Mouse (Mus musculus): ENCODE results near the gene Zfp14. TPM values are rescaled to one million over a fixed set of nuclear protein-coding genes. Genes with fewer than 3 reads are reported as not detected.

Zfp14 gene
- 1.1 and 1.2 TPM in 2 replicates for polyA plus RNA-seq (2012; rRNA removed)

DNA sequence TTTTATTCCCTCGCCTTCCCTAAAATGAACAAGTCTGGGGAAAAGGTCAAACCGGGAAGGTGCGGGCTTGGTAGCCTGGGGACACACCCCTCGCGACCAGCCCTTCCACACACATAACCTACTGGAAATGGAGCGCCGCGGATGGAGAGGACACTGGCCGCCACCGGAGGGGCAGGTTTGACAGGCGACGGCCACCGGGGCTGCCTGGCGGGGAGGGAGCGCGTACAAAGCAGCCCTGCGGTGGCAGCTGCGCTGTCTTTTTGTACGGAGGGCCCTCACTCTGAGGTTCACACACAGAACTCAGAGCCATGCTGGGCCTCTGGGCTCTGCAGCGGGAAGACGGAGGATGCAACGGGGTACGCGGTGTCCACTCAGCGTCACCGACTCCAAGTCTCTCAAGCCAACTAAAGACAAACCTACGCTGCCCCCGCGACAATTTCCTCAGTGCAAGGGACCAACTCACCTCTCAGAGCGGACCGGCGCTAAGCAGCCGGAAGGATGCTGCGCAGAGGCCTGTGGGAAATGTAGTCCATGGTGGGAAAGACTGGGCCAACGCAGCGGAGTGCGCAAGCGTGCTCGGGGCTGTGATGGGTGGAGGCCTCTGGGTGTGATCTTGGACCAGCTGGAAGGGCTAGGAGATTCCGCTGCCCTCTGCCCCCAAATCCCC, at the start of gene Zfp14:
Zfp14 (minus strand) TSS at position 499 of the 667 bp plus-strand sequence.

GRCm38 (mm10) chr7:30094646-30095429, 43.7 kb upstream of the Zfp14 start, which contains the start of gene Zfp260:
Gene Zfp260, plus strand, starts transcription at chr7:30094777.

GRCm38 (mm10) chr7:30090092-30090969, 39.2 kb upstream of the Zfp14 start, which contains the start of the genes Gm26920 and Zfp566:
Gene Gm26920, minus strand, starts transcription at chr7:30090410.
Gene Zfp566, minus strand, starts transcription at chr7:30090527.

GRCm38 (mm10) chr7:30072146-30073028, 21.2 kb upstream of the Zfp14 start, which contains the start of gene Zfp82:
Gene Zfp82, minus strand, starts transcription at chr7:30072900.

Other genes with a start within 250 kb of the Zfp14 start
- 1.1 and 1.8 TPM in 2 replicates for gene Zfp790, start 235.3 kb downstream of the Zfp14 start, polyA plus RNA-seq (2012; rRNA removed)
- gene Zfp940, start 197.7 kb downstream of the Zfp14 start, polyA plus RNA-seq (2012; rRNA removed) = 0.09 and 0.12 TPM in 2 replicates
- 0.28 and 0.47 TPM in 2 replicates for gene Zfp420, start 191.4 kb downstream of the Zfp14 start, polyA plus RNA-seq (2012; rRNA removed)
- 1.3 and 1.7 TPM in 2 replicates for gene Zfp27, start 144.8 kb downstream of the Zfp14 start, polyA plus RNA-seq (2012; rRNA removed)
- 0.35 and 0.44 TPM in 2 replicates for gene Zfp383, start 143.2 kb downstream of the Zfp14 start, polyA plus RNA-seq (2012; rRNA removed)
- gene Zfp74, start 97.3 kb downstream of the Zfp14 start, polyA plus RNA-seq (2012; rRNA removed) = 2.6 and 6.7 TPM in 2 replicates
- gene Zfp568, start 67.4 kb downstream of the Zfp14 start, polyA plus RNA-seq (2012; rRNA removed) = 3.8 and 4.0 TPM in 2 replicates
- gene Zfp82, start 21.5 kb upstream of the Zfp14 start, polyA plus RNA-seq (2012; rRNA removed) = 0.29 and 0.35 TPM in 2 replicates
- gene Gm26920, start 39.0 kb upstream of the Zfp14 start, polyA plus RNA-seq (2012; rRNA removed) = not detected in 2 replicates
- 0.57 and 1.9 TPM in 2 replicates for gene Zfp566, start 39.1 kb upstream of the Zfp14 start, polyA plus RNA-seq (2012; rRNA removed)
- gene Zfp260, start 43.4 kb upstream of the Zfp14 start, polyA plus RNA-seq (2012; rRNA removed) = 7.9 and 8.4 TPM in 2 replicates
- gene Zfp382, start 70.6 kb upstream of the Zfp14 start, polyA plus RNA-seq (2012; rRNA removed) = 0.38 and 1.9 TPM in 2 replicates
- gene Zfp146, start 118.4 kb upstream of the Zfp14 start, polyA plus RNA-seq (2012; rRNA removed) = 6.3 and 8.4 TPM in 2 replicates
- 48.3 and 56.0 TPM in 2 replicates for gene Cox7a1, start 132.8 kb upstream of the Zfp14 start, polyA plus RNA-seq (2012; rRNA removed)
- gene Capns1, start 147.4 kb upstream of the Zfp14 start, polyA plus RNA-seq (2012; rRNA removed) = 791 and 1,080 TPM in 2 replicates
- gene Polr2i, start 180.6 kb upstream of the Zfp14 start, polyA plus RNA-seq (2012; rRNA removed) = 86.6 and 107 TPM in 2 replicates
- gene Tbcb, start 180.9 kb upstream of the Zfp14 start, polyA plus RNA-seq (2012; rRNA removed) = 46.0 and 55.7 TPM in 2 replicates
- gene Ovol3, start 184.3 kb upstream of the Zfp14 start, polyA plus RNA-seq (2012; rRNA removed) = not detected in 2 replicates
- gene Thap8, start 228.7 kb upstream of the Zfp14 start, polyA plus RNA-seq (2012; rRNA removed) = 0.12 and 0.19 TPM in 2 replicates
- gene Wdr62, start 229.0 kb upstream of the Zfp14 start, polyA plus RNA-seq (2012; rRNA removed) = 20.8 and 23.2 TPM in 2 replicates
- 11.3 and 14.7 TPM in 2 replicates for gene Clip3, start 240.3 kb upstream of the Zfp14 start, polyA plus RNA-seq (2012; rRNA removed)